Mouse (Mus musculus): ENCODE measurements at regions not wholly inside any gene's neighbourhood (a gene's known extent, or its start where the extent isn't known, plus 50 kb on each side); places are given as distances from the start of the nearest gene placed in this dataset.

GRCm38 (mm10) chr2:178992334-178993116, 449.7 kb upstream of the Cdh4 start:
- no peak for DNase-seq (ENCODE audit: low spot score in 2 of 2)

- DNase-seq (ENCODE audit: low spot score in 2 of 2), result no peak
These were observed 444.3 kb upstream of the Cdh4 start for GRCm38 (mm10) chr2:178997921-178998320.

- DNase-seq (ENCODE audit: low spot score in 2 of 2), result no peak
These were observed 441.7 kb upstream of the Cdh4 start for GRCm38 (mm10) chr2:179000448-179001081.

GRCm38 (mm10) chr2:179007766-179008165, 434.5 kb upstream of the Cdh4 start:
- no peak for DNase-seq (ENCODE audit: low spot score in 2 of 2)

GRCm38 (mm10) chr2:179013891-179014593, 428.2 kb upstream of the Cdh4 start:
- DNase-seq (ENCODE audit: low spot score in 2 of 2), result no peak

- DNase-seq (ENCODE audit: low spot score in 2 of 2), result no peak
These were observed 419.5 kb upstream of the Cdh4 start for GRCm38 (mm10) chr2:179022675-179023194.

- no peak for DNase-seq (ENCODE audit: low spot score in 2 of 2)
These were observed 418.0 kb upstream of the Cdh4 start for GRCm38 (mm10) chr2:179024225-179024624.

GRCm38 (mm10) chr2:179033171-179033570, 409.1 kb upstream of the Cdh4 start:
- DNase-seq (ENCODE audit: low spot score in 2 of 2), result no peak

- no peak for DNase-seq (ENCODE audit: low spot score in 2 of 2)
These were observed 406.8 kb upstream of the Cdh4 start for GRCm38 (mm10) chr2:179035446-179035845.

- DNase-seq (ENCODE audit: low spot score in 2 of 2), result no peak
These were observed 402.5 kb upstream of the Cdh4 start for GRCm38 (mm10) chr2:179039697-179040096.

GRCm38 (mm10) chr2:179043671-179044070, 398.6 kb upstream of the Cdh4 start:
- DNase-seq (ENCODE audit: low spot score in 2 of 2), result no peak

- DNase-seq (ENCODE audit: low spot score in 2 of 2), result no peak
These were observed 396.9 kb upstream of the Cdh4 start for GRCm38 (mm10) chr2:179045361-179045760.

GRCm38 (mm10) chr2:179054441-179054840, 387.8 kb upstream of the Cdh4 start:
- DNase-seq (ENCODE audit: low spot score in 2 of 2), result no peak

- no peak for DNase-seq (ENCODE audit: low spot score in 2 of 2)
These were observed 377.6 kb upstream of the Cdh4 start for GRCm38 (mm10) chr2:179064616-179065015.

GRCm38 (mm10) chr2:179069520-179069919, 372.7 kb upstream of the Cdh4 start:
- DNase-seq (ENCODE audit: low spot score in 2 of 2), result no peak

- DNase-seq (ENCODE audit: low spot score in 2 of 2), result no peak
These were observed 371.9 kb upstream of the Cdh4 start for GRCm38 (mm10) chr2:179070346-179070745.

- DNase-seq (ENCODE audit: low spot score in 2 of 2), result no peak
These were observed 361.6 kb upstream of the Cdh4 start for GRCm38 (mm10) chr2:179080462-179081274.

GRCm38 (mm10) chr2:179086915-179087314, 355.3 kb upstream of the Cdh4 start:
- no peak for DNase-seq (ENCODE audit: low spot score in 2 of 2)

GRCm38 (mm10) chr2:179091480-179091879, 350.8 kb upstream of the Cdh4 start:
- DNase-seq (ENCODE audit: low spot score in 2 of 2), result no peak

GRCm38 (mm10) chr2:179093996-179094395, 348.2 kb upstream of the Cdh4 start:
- DNase-seq (ENCODE audit: low spot score in 2 of 2), result no peak

GRCm38 (mm10) chr2:179095981-179096380, 346.2 kb upstream of the Cdh4 start:
- peak in 1 of 2 experiments; percentile 1 for DNase-seq (ENCODE audit: low spot score in 2 of 2)

GRCm38 (mm10) chr2:179096861-179097260, 345.4 kb upstream of the Cdh4 start:
- no peak for DNase-seq (ENCODE audit: low spot score in 2 of 2)
